Mouse (Mus musculus): ENCODE measurements around the gene Pitpnc1. TPM values are rescaled to one million over a fixed set of nuclear protein-coding genes. Genes with fewer than 3 reads are reported as not detected.

The Pitpnc1 gene
- polyA plus RNA-seq, 1 experiment from 2014 or later, result 36.1 TPM

DNA sequence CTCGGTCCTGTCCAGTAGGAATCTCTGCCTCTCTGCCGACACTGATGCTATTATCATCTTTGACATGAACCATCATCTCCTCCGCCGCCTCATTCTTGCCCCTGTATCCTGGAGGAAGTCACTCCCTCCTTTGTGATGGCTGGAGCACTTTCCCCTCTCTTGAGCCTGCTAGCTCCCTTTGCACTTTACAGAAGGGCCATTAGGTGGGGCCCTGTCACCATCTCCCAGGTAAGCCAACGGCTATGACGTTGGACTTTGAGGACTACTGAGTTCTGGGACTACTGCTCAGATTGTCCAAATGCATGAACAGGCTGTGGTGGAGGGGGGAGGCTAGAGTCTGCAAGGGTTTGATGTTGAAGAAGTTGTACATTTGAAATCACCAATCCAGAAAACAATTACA lies 194.6 kb downstream of the Pitpnc1 start:
- ATAC-seq, result peak; percentile 57
- Histone ChIP-seq H3K4me2 (no peak overlapping the region), H3K4me3 (no peak overlapping the region), H3K36me3 (ENCODE audit: poor library complexity, severe bottlenecking) (no peaks in the 10 kb centered on the region), H3K9ac (no peak overlapping the region), H3K4me1 (peaks cover 28% of the 10 kb centered on the region), H3K9me3 (replicated peaks) (no peaks in the 10 kb centered on the region), H3K27me3 (no peaks in the 10 kb centered on the region), H3K27ac (no peak overlapping the region)
- 23% methylated on average over 6 of the region's 6 CpGs for WGBS

DNA sequence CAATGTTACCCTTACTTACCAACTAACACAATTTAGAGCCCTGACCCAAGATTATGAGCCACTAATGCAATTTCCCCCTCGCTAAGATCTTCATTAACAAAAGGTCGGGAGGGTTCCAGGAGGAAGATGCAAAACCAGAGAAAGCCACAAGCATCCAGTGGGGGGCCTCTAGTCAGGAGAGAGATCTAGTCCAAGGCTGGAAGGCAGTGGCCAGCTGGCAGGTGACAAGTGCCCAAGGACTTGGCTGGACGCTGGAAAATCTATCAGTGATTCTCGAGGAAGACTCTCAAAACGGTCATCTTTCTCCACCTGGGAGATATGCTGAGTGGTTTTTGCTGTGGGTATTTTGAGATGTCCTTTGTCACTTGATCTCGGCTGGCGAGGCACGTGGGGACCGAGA lies 196.3 kb downstream of the Pitpnc1 start:
- Histone ChIP-seq H3K4me3 (no peak overlapping the region), H3K9me3 (replicated peaks) (no peaks in the 10 kb centered on the region), H3K36me3 (ENCODE audit: poor library complexity, severe bottlenecking) (no peaks in the 10 kb centered on the region), H3K27ac (no peak overlapping the region), H3K4me1 (peaks cover 12% of the 10 kb centered on the region), H3K9ac (no peak overlapping the region), H3K4me2 (no peak overlapping the region), H3K27me3 (no peaks in the 10 kb centered on the region)
- 84% methylated on average over 9 of the region's 9 CpGs for WGBS
- ATAC-seq, result no peak

DNA sequence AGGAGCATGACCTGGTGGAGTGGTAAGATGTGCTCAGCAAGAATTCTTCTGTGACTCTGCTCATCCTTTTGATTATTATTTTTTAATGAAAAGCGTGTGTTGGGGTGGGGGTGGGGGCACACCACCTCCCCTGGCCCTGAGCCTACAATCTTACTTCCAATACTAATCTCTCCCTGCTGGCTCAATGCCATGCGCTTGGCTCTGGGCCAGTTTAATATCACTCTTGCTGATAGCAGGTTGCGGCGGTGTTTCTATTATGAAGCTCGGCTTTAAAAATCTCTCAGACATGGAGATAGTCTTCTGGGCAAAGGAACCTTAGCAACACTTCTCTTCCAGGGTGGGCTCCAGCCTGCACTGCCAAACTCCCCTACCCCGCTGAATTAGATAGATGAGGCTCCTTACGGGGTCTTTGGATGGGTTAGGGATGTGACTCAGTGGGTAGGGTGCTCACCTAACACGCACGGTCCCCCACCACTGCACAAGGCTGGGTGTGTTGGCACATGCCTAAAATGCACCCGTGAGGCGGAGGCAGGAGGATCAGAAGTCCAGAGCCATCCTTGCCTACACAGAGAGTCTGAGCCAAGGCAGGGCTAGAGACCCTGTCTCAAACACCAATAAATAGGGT lies 198.0 kb downstream of the Pitpnc1 start:
- Histone ChIP-seq H3K9me3 (replicated peaks) (no peaks in the 10 kb centered on the region; the same call in 1 of the 2 replicates), H3K36me3 (ENCODE audit: poor library complexity, severe bottlenecking) (peaks cover 6% of the 10 kb centered on the region; the same call in 1 of the 2 replicates), H3K9ac (no peak overlapping the region), H3K4me1 (peaks cover 11% of the 10 kb centered on the region), H3K4me3 (no peak overlapping the region), H3K4me2 (no peak overlapping the region; the same call in 1 of the 2 replicates), H3K27ac (peak overlapping the region; percentile 67), H3K27me3 (no peaks in the 10 kb centered on the region)
- ATAC-seq, result 0 out of 2 replicates have a peak, but pooled peaks have one; percentile 21
- WGBS, result 74% methylated on average over 11 of the region's 11 CpGs

DNA sequence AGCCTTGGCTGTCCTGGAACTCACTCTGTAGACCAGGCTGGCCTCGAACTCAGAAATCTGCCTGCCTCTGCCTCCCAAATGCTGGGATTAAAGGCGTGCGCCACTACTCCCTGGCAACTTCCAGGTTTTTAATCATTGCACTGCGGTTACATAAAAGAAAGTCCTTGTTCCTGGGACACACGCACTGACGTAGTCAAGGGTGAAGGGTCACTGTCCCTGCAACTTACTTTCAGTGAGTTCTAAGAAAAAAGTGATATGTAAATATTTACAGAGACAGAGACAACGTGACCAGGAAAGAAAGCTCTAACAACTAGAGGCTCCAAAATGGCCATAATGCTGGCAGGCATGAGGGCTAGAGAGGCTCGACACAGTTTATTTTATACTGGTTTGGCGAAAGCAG lies 199.9 kb downstream of the Pitpnc1 start:
- H3K27me3 ChIP-seq, result no peaks in the 10 kb centered on the region
- H3K9ac ChIP-seq, result no peak overlapping the region
- peaks cover 6% of the 10 kb centered on the region; the same call in 1 of the 2 replicates for H3K36me3 ChIP-seq (ENCODE audit: poor library complexity, severe bottlenecking)
- WGBS, result 92% methylated on average over 9 of the region's 9 CpGs
- H3K27ac ChIP-seq, result no peak overlapping the region
- ATAC-seq, result no peak
- H3K9me3 ChIP-seq (replicated peaks), result no peaks in the 10 kb centered on the region; the same call in 1 of the 2 replicates
- no peak overlapping the region for H3K4me3 ChIP-seq
- H3K4me2 ChIP-seq, result no peak overlapping the region
- H3K4me1 ChIP-seq, result peaks cover 11% of the 10 kb centered on the region

DNA sequence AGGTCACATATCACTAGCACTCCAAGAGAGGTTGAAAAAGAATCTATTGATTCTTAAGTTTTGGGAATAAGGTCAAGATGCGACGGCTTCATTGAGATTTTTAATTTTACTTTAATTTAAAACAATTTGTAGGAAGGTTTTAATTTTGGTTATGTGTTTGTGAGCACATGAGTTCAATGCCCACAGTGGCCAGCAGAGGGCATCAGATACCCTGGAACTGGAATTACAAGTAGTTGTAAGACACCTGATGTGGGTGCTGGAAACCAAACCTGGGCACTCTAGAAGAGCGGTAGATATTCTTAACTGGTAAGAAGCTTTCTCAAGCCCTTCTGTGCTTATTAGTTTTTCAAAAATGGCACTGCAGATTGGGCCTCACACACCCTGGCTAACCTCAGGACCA lies 203.0 kb downstream of the Pitpnc1 start:
- Histone ChIP-seq H3K36me3 (ENCODE audit: poor library complexity, severe bottlenecking) (peaks cover 6% of the 10 kb centered on the region; the same call in 1 of the 2 replicates), H3K9me3 (replicated peaks) (no peaks in the 10 kb centered on the region; the same call in 1 of the 2 replicates), H3K4me1 (peaks cover 18% of the 10 kb centered on the region), H3K9ac (no peak overlapping the region), H3K4me2 (no peak overlapping the region), H3K27me3 (no peaks in the 10 kb centered on the region), H3K27ac (no peak overlapping the region), H3K4me3 (no peak overlapping the region)
- WGBS, result 98% methylated on average over 3 of the region's 3 CpGs
- ATAC-seq, result no peak

DNA sequence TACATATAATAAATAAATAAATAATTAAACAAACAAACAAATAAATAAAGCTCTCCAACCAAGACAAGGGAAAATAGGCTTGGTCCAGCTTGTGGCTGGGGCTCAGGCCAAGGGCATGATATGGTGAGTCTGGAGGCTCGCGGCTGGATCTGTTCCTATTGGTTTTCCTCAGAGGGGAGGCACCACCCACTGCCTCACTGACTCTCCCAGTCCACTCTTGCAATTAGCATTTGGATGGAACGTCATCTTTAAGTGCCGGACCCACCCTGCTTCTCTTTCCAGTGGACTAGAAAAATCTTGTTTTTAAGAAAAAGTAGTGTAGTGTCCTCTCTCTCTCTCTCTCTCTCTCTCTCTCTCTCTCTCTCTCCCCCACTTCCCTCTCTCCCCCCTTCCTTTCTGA lies 204.6 kb downstream of the Pitpnc1 start:
- Histone ChIP-seq H3K36me3 (ENCODE audit: poor library complexity, severe bottlenecking) (peaks cover 6% of the 10 kb centered on the region; the same call in 1 of the 2 replicates), H3K9ac (no peak overlapping the region), H3K27me3 (no peaks in the 10 kb centered on the region), H3K4me2 (no peak overlapping the region), H3K4me1 (peaks cover 11% of the 10 kb centered on the region), H3K4me3 (no peak overlapping the region), H3K9me3 (replicated peaks) (no peaks in the 10 kb centered on the region; the same call in 1 of the 2 replicates), H3K27ac (no peak overlapping the region)
- 89% methylated on average over 4 of the region's 4 CpGs for WGBS
- no peak for ATAC-seq

DNA sequence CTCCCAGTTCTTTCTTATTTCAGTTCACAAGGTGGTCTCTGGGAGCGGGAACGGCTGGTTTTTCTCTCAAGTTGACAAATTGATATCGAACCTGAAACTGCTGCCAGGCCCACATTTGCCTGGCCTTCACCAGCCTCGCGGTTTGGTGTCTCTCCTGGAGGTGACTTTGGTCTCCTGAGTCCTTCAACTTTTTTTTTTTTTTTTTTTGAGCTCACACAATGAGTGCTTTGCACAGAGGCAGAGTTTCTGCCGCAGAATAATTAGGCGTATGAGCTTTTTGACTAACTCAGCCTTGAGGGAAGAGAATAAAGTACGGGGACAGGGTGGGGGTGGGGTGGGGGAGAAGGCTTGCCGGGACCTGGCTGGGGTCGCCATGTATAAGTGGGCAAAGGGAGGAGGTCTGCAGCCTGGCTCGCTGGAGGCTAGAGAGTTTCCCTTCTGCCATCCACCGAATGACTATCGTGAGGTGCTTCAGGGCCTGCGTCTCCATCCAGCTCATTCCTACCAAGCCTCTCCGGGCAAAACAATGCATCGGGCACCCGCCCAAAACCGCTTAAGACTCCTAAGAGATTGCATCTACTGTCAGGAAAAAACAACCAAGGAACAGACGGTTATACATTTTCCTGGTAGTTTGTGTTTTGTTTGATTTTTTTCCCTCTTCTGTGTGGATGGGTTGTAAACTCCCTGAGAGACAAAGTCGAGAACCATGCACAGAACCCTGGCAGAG lies 205.4 kb downstream of the Pitpnc1 start:
- no peak overlapping the region for H3K4me3 ChIP-seq
- no peaks in the 10 kb centered on the region for H3K27me3 ChIP-seq
- no peaks in the 10 kb centered on the region; the same call in 1 of the 2 replicates for H3K9me3 ChIP-seq (replicated peaks)
- peaks cover 6% of the 10 kb centered on the region; the same call in 1 of the 2 replicates for H3K36me3 ChIP-seq (ENCODE audit: poor library complexity, severe bottlenecking)
- no peak overlapping the region for H3K4me2 ChIP-seq
- peaks cover 11% of the 10 kb centered on the region for H3K4me1 ChIP-seq
- H3K9ac ChIP-seq, result no peak overlapping the region
- no peak overlapping the region for H3K27ac ChIP-seq
- WGBS, result 50% methylated on average over 20 of the region's 20 CpGs
- no peak for ATAC-seq

DNA sequence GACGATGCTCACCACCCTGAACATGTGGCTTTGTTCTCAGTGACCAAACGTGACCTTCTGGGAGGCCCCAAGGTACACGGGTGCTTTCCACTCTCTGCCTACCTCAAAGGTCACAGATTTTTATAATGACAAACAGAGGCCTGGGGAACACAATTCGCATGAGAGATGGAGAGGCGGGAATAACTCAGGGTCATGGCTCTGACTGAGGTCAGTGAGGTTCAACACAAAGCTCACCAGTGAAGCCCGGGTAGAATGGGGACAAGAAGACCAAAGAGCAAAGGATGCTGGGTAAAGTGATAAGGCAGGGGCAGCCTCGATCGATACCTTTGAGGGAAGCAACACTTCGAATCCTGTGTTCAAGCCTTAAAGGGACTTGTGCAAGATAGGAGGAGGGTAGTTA lies 206.7 kb downstream of the Pitpnc1 start:
- WGBS, result 87% methylated on average over 9 of the region's 9 CpGs
- H3K4me2 ChIP-seq, result no peak overlapping the region
- ATAC-seq, result no peak
- H3K9me3 ChIP-seq (replicated peaks), result no peaks in the 10 kb centered on the region; the same call in 1 of the 2 replicates
- H3K4me1 ChIP-seq, result peaks cover 11% of the 10 kb centered on the region
- H3K9ac ChIP-seq, result no peak overlapping the region
- no peak overlapping the region for H3K4me3 ChIP-seq
- peaks cover 6% of the 10 kb centered on the region; the same call in 1 of the 2 replicates for H3K36me3 ChIP-seq (ENCODE audit: poor library complexity, severe bottlenecking)
- H3K27ac ChIP-seq, result no peak overlapping the region
- no peaks in the 10 kb centered on the region for H3K27me3 ChIP-seq

DNA sequence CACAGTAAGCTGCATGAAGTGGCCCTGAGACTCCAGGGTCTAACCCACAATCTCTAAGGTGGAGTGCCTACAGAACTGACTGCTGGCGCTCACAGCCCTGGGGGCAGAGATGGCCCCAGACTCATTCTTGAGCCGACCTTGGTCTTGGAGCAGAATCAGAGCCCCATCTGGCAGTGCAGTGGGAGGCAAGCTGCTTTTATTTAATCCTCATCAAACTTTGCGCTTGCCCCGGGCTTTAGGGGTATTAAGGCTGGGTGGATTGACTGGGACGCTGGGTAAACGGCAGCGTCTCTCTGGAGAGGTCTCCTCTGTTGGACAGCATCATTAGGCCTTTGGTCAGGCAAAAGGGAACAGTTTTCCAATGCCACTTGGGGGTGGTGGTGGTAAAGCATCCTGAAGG lies 211.1 kb downstream of the Pitpnc1 start:
- no peak overlapping the region for H3K9ac ChIP-seq
- no peaks in the 10 kb centered on the region for H3K9me3 ChIP-seq (replicated peaks)
- no peaks in the 10 kb centered on the region for H3K27me3 ChIP-seq
- peaks cover 1% of the 10 kb centered on the region for H3K4me1 ChIP-seq
- no peak overlapping the region for H3K4me2 ChIP-seq
- ATAC-seq, result no peak
- no peaks in the 10 kb centered on the region for H3K36me3 ChIP-seq (ENCODE audit: poor library complexity, severe bottlenecking)
- H3K27ac ChIP-seq, result no peak overlapping the region
- no peak overlapping the region for H3K4me3 ChIP-seq
- 87% methylated on average over 7 of the region's 7 CpGs for WGBS

DNA sequence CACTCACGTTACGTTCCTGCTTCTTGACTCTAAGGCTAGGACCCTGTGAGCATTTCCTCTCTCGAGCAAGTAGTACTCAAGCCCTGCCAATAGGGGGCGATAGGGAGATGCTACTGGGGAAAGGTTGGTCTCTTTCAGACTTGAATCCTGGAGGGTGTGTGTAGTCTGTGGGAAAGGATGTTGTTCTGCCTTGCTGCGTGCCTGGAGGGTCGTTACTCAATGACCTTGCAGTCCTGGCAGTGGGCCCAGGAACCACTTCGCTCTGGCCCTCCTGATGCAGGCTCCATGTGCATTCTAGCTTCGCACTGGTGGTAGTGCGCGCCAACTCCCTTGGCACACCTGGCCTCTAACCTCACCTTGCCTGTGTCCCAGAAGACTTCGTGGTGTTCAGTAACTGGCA lies 215.3 kb downstream of the Pitpnc1 start:
- 83% methylated on average over 11 of the region's 11 CpGs for WGBS
- Histone ChIP-seq H3K36me3 (ENCODE audit: poor library complexity, severe bottlenecking) (peaks cover 18% of the 10 kb centered on the region), H3K27me3 (no peaks in the 10 kb centered on the region), H3K27ac (no peak overlapping the region), H3K4me3 (no peak overlapping the region), H3K4me2 (no peak overlapping the region), H3K9me3 (replicated peaks) (no peaks in the 10 kb centered on the region), H3K4me1 (no peaks in the 10 kb centered on the region), H3K9ac (no peak overlapping the region)
- no peak for ATAC-seq

DNA sequence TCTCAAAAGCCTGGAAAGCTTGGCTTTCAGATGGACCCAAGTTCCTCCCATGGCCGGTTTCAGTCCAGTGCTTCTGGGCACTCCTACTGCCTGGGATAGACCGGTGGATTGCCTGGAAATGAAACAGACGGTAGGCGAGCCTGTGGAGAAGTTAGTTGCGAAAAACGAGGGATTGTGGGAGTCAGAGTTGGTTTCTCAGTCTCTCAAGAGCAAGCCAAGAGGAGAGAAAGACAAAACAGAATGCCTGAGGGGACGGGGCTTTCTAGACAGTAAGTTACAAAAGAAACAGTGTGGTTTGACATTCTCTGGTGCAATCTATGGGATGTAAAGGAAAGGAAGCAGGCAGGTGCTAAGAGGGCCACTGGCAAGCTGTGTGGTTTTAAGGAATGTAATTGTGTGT lies 216.3 kb downstream of the Pitpnc1 start:
- H3K9ac ChIP-seq, result no peak overlapping the region
- WGBS, result 89% methylated on average over 7 of the region's 7 CpGs
- 0 out of 2 replicates have a peak, but pooled peaks cover under 1% of the 10 kb centered on the region for H3K4me1 ChIP-seq
- H3K36me3 ChIP-seq (ENCODE audit: poor library complexity, severe bottlenecking), result peaks cover 18% of the 10 kb centered on the region
- H3K4me2 ChIP-seq, result no peak overlapping the region
- ATAC-seq, result no peak
- H3K27me3 ChIP-seq, result no peaks in the 10 kb centered on the region
- H3K27ac ChIP-seq, result no peak overlapping the region
- no peaks in the 10 kb centered on the region for H3K9me3 ChIP-seq (replicated peaks)
- H3K4me3 ChIP-seq, result no peak overlapping the region

DNA sequence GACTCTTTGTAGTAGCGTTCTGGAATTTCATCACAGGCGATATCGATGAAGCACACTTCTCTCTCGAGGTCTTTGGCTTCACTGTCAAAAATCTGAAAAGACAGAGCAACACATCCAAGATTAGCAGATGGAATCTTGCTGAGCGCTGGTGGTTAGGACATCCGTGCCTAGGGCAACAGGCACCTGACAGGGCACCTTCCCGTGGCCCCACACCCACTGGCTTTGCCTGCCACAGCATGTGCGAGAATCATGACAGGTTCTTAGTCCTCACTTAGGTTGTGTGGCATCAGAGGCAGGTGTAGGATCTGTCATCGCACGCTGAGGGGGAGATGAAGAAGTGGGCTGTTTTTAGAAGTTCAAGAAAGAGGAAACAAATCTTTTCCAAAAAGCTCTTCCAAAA lies 218.5 kb downstream of the Pitpnc1 start:
- Histone ChIP-seq H3K27ac (no peak overlapping the region), H3K27me3 (no peaks in the 10 kb centered on the region), H3K36me3 (ENCODE audit: poor library complexity, severe bottlenecking) (peaks cover 27% of the 10 kb centered on the region), H3K4me3 (no peak overlapping the region), H3K9me3 (replicated peaks) (no peaks in the 10 kb centered on the region), H3K4me2 (no peak overlapping the region), H3K4me1 (0 out of 2 replicates have a peak, but pooled peaks cover 9% of the 10 kb centered on the region), H3K9ac (no peak overlapping the region)
- ATAC-seq, result no peak
- 97% methylated on average over 10 of the region's 10 CpGs for WGBS
